Mouse (Mus musculus): ENCODE data around the gene Clcn5.

The Clcn5 gene

GRCm38 (mm10) chrX:7190816-7191215, 128.3 kb downstream of the Clcn5 start:
- DNase-seq: no peak

- peak; percentile 65 to 66 for DNase-seq
Observed at GRCm38 (mm10) chrX:7188311-7188807, 130.8 kb downstream of the Clcn5 start.

- DNase-seq: peak; percentile 29 to 38
Observed at GRCm38 (mm10) chrX:7187455-7188310, 131.5 kb downstream of the Clcn5 start.

GRCm38 (mm10) chrX:7170156-7170555, 149.0 kb downstream of the Clcn5 start:
- DNase-seq: no peak

GRCm38 (mm10) chrX:7168799-7169198, 150.4 kb downstream of the Clcn5 start:
- DNase-seq: no peak

GRCm38 (mm10) chrX:7157976-7158375, 161.2 kb downstream of the Clcn5 start:
- peak; percentile 12 to 38 for DNase-seq

GRCm38 (mm10) chrX:7156026-7156732, 163.0 kb downstream of the Clcn5 start:
- DNase-seq: no peak

- DNase-seq: no peak
Observed at GRCm38 (mm10) chrX:7150129-7150528, 169.0 kb downstream of the Clcn5 start.

GRCm38 (mm10) chrX:7146156-7146555, 173.0 kb downstream of the Clcn5 start:
- DNase-seq: no peak

- no peak for DNase-seq
Observed at GRCm38 (mm10) chrX:7121618-7122280, 197.4 kb downstream of the Clcn5 start.

GRCm38 (mm10) chrX:7114885-7115284, 204.3 kb downstream of the Clcn5 start:
- DNase-seq: no peak

Measured in kidney, adult 8-10 months (tissue).